Mouse (Mus musculus) myocyte (in vitro differentiated cells): ENCODE results near the gene Dnaic1. TPM values are rescaled to one million over a fixed set of nuclear protein-coding genes. Genes with fewer than 3 reads are reported as not detected.
"Not testable (repeated sequence)": the region's sequence is repeated elsewhere in the genome, so short reads cannot be mapped to it uniquely, and the experiment has no call there.

Experiments used
- H3K27me3 ChIP-seq: one replicate; pipeline ENCODE4 v1.6.1; 2011; ENCODE audit not compliant: control insufficient read depth, insufficient read depth, insufficient read length
- H3K36me3 ChIP-seq: one replicate; pipeline ENCODE4 v1.6.1; 2011; ENCODE audit not compliant: control insufficient read depth, insufficient read depth
- H3K4me2 ChIP-seq: one replicate; pipeline ENCODE4 v1.6.1; 2011; ENCODE audit warnings: low read depth, control low read depth
- H3K4me3 ChIP-seq: one replicate; pipeline ENCODE4 v1.5.1; 2011; ENCODE audit warnings: mild to moderate bottlenecking, control low read depth, moderate library complexity
- H3K79me2 ChIP-seq: one replicate; pipeline ENCODE4 v1.6.1; 2011; ENCODE audit not compliant: control insufficient read depth, insufficient read depth
- H3ac ChIP-seq: one replicate; pipeline ENCODE4 v1.6.1; 2011; ENCODE audit not compliant: control insufficient read depth, insufficient read length
- CEBPB ChIP-seq: IDR thresholded peaks from 2 replicates; pipeline ENCODE4 v1.6.1; 2011; ENCODE audit warnings: mild to moderate bottlenecking, moderate library complexity; ENCODE audit not compliant: poor library complexity, insufficient read depth, severe bottlenecking
- E2F4 ChIP-seq: IDR thresholded peaks from one replicate; pipeline ENCODE4 v1.6.1; 2011; ENCODE audit warnings: mild to moderate bottlenecking, control low read depth, moderate library complexity; ENCODE audit not compliant: insufficient read depth
- MAX ChIP-seq: IDR thresholded peaks from one replicate; pipeline ENCODE4 v1.6.1; 2011; ENCODE audit warnings: low read depth, mild to moderate bottlenecking, control low read depth
- MYOD1 ChIP-seq, 3 experiments: IDR thresholded peaks; one replicate each; pipeline ENCODE4 v1.6.1; 2011; ENCODE audit warnings: control low read depth in 2 of 3, low read depth in 2 of 3, mild to moderate bottlenecking in 2 of 3, moderate library complexity in 1 of 3; ENCODE audit not compliant: insufficient read length in 2 of 3, control insufficient read depth in 1 of 3
- MYOG ChIP-seq, 3 experiments: IDR thresholded peaks; one replicate each; pipeline ENCODE4 v1.6.1; 2011; ENCODE audit warnings: control low read depth in 2 of 3, low read depth in 2 of 3, mild to moderate bottlenecking in 2 of 3; ENCODE audit not compliant: insufficient read length in 2 of 3, control insufficient read depth in 1 of 3, insufficient read depth in 1 of 3
- POLR2A ChIP-seq: IDR thresholded peaks from one replicate; pipeline ENCODE4 v1.6.1; 2011; ENCODE audit warnings: low read depth, mild to moderate bottlenecking, control low read depth, moderate library complexity; ENCODE audit not compliant: insufficient read length
- POLR2AphosphoS2 ChIP-seq: IDR thresholded peaks from one replicate; pipeline ENCODE4 v1.6.1; 2011; ENCODE audit warnings: low read depth, control low read depth; ENCODE audit not compliant: insufficient read length
- REST ChIP-seq: IDR thresholded peaks from one replicate; pipeline ENCODE4 v1.6.1; 2011; ENCODE audit warnings: mild to moderate bottlenecking, control low read depth, moderate library complexity; ENCODE audit not compliant: insufficient read depth, insufficient read length
- SRF ChIP-seq: IDR thresholded peaks from one replicate; pipeline ENCODE4 v1.6.1; 2011; ENCODE audit warnings: low read depth; ENCODE audit not compliant: control insufficient read depth, insufficient read length
- TCF12 ChIP-seq: IDR thresholded peaks from one replicate; pipeline ENCODE4 v1.6.1; 2011; ENCODE audit warnings: mild to moderate bottlenecking, control low read depth; ENCODE audit not compliant: poor library complexity, insufficient read depth, severe bottlenecking
- TCF3 ChIP-seq: IDR thresholded peaks from one replicate; pipeline ENCODE4 v1.6.1; 2011; ENCODE audit warnings: low read depth, control low read depth; ENCODE audit not compliant: insufficient read length
- USF1 ChIP-seq: IDR thresholded peaks from one replicate; pipeline ENCODE4 v1.6.1; 2011; ENCODE audit warnings: low read depth, mild to moderate bottlenecking, control low read depth, moderate library complexity
- polyA plus RNA-seq: library from polyadenylated mRNA; unstranded; fragments of >200 nt; fragmentation: generic; extraction: Trizol; gene quantifications from one replicate; pipeline ENCODE4 v1.2.1, GENCODE M21; 2012; ENCODE audit warnings: missing spikeins

Gene Dnaic1
- polyA plus RNA-seq, 1 experiment = 0.08 TPM

DNA sequence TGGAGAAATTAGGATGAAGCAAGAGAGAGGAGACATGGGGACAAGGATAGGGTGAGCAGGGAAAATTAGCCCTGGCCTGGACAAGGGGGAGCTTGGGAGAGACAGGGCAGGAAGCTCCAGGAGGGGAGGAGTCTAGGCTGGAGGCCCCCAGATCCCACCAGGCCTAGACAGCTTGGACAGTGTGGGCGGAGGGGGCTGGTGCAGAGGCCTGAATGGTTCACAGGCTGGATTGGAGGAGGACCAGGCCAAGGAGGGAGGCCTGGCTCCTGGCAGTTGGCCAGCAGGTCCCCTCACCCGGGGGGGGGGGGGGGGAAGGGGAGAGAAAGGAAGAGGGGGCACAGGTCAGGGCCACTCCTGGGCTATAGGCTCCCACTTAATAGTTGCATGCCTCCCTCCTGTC, 109.7 kb downstream of the Dnaic1 start:
- Histone ChIP-seq H3K79me2 (no peaks in the 10 kb centered on the region), H3K36me3 (no peaks in the 10 kb centered on the region), H3ac (no peak overlapping the region), H3K27me3 (peaks cover 70% of the 10 kb centered on the region), H3K4me2 (no peak overlapping the region), H3K4me3 (no peak overlapping the region)
- TF ChIP-seq USF1 = no peak
- no peak for TF ChIP-seq MYOG (IDR thresholded peaks at IDR 0.05; ENCODE audit: control insufficient read depth in 1 of 3, insufficient read depth in 1 of 3, insufficient read length in 2 of 3, low read depth in 2 of 3)
- no peak for TF ChIP-seq TCF3
- no peak for TF ChIP-seq MYOD1 (IDR thresholded peaks at IDR 0.05; ENCODE audit: control insufficient read depth in 1 of 3, insufficient read length in 2 of 3, low read depth in 2 of 3)
- no peak for TF ChIP-seq REST
- TF ChIP-seq CEBPB = no peak
- no peak for TF ChIP-seq POLR2A
- no peak for TF ChIP-seq POLR2AphosphoS2
- no peak for TF ChIP-seq TCF12
- TF ChIP-seq MAX = no peak
- TF ChIP-seq SRF = no peak
- TF ChIP-seq E2F4 = no peak

DNA sequence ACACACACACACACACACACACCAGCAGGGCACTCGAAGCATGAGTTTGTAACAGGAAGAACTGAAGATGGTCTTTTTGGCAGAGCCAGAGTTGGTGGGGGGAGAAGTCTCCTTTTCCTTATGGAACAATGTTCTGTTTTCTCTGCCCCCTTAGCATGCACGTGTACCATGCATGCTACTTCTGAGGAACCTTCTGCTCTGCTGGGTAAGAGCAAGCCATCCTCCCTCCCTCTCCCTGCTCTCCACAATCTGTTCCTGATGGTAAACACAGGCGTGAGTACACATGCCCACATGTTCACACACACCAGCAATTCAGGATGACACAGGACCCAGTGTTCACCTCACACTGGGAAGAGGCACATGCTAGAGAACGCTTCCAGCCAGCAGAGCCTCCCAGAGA, 111.6 kb downstream of the Dnaic1 start:
- Histone ChIP-seq H3K79me2 (no peaks in the 10 kb centered on the region), H3ac (no peak overlapping the region), H3K4me2 (no peak overlapping the region), H3K36me3 (no peaks in the 10 kb centered on the region), H3K27me3 (peaks cover 56% of the 10 kb centered on the region), H3K4me3 (no peak overlapping the region)
- TF ChIP-seq E2F4 = no peak
- TF ChIP-seq TCF12 = no peak
- TF ChIP-seq CEBPB = no peak
- no peak for TF ChIP-seq MYOG (IDR thresholded peaks at IDR 0.05; ENCODE audit: control insufficient read depth in 1 of 3, insufficient read depth in 1 of 3, insufficient read length in 2 of 3, low read depth in 2 of 3)
- no peak for TF ChIP-seq POLR2A
- no peak for TF ChIP-seq REST
- TF ChIP-seq MAX = no peak
- TF ChIP-seq MYOD1 (IDR thresholded peaks at IDR 0.05; ENCODE audit: control insufficient read depth in 1 of 3, insufficient read length in 2 of 3, low read depth in 2 of 3) = no peak
- no peak for TF ChIP-seq SRF
- no peak for TF ChIP-seq POLR2AphosphoS2
- TF ChIP-seq USF1 = no peak
- no peak for TF ChIP-seq TCF3

DNA sequence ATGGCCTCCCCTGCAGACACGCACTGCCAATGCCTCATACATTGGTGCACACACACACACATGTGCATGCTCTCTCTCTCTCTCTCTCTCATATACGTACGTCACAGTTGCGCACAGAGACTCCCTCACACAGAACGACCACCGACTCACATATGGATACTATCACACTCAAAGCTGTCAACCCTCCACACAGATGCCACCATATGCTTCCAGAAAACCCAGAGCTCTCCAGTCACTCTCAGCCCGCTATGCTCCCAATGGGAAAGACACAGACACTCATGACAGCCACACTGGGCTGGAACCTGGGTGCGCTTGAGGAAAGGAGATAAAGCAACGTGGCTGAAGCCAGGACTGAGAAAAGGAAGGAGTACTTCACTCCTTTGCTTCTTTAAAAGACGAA, 112.4 kb downstream of the Dnaic1 start:
- Histone ChIP-seq H3K4me3 (no peak overlapping the region), H3K27me3 (peaks cover 48% of the 10 kb centered on the region)

DNA sequence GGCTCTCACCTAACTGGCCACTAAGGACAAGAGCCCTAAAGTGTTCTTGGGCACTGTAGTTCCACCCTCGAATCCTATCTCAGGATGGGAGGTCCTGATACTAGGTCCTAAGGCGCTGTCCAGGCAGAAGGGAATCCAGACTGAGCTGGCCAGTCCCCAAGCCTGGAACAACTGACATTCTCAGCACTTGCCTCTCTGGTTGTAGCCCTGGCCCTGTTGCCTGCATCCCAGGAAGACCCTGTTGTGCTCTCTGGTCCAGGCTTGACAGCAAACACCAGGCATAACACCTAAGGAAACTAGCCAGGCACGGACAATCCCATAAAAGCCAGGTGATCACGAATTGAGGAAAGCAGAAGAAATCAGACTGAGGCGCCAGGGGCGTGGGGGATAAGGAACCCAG, 113.2 kb downstream of the Dnaic1 start:
- Histone ChIP-seq H3K4me3 (no peak overlapping the region), H3K79me2 (no peaks in the 10 kb centered on the region), H3K36me3 (no peaks in the 10 kb centered on the region), H3K27me3 (peaks cover 40% of the 10 kb centered on the region), H3ac (no peak overlapping the region), H3K4me2 (no peak overlapping the region)
- TF ChIP-seq POLR2AphosphoS2 = no peak
- no peak for TF ChIP-seq SRF
- TF ChIP-seq TCF12 = no peak
- no peak for TF ChIP-seq MAX
- TF ChIP-seq TCF3 = no peak
- no peak for TF ChIP-seq POLR2A
- no peak for TF ChIP-seq MYOD1 (IDR thresholded peaks at IDR 0.05; ENCODE audit: control insufficient read depth in 1 of 3, insufficient read length in 2 of 3, low read depth in 2 of 3)
- no peak for TF ChIP-seq REST
- no peak for TF ChIP-seq CEBPB
- no peak for TF ChIP-seq E2F4
- no peak for TF ChIP-seq USF1
- TF ChIP-seq MYOG (IDR thresholded peaks at IDR 0.05; ENCODE audit: control insufficient read depth in 1 of 3, insufficient read depth in 1 of 3, insufficient read length in 2 of 3, low read depth in 2 of 3) = no peak

More for the DNA sequence above, 112.4 kb downstream of the Dnaic1 start:
- Histone ChIP-seq H3K79me2 (no peaks in the 10 kb centered on the region), H3K36me3 (no peaks in the 10 kb centered on the region), H3ac (no peak overlapping the region), H3K4me2 (no peak overlapping the region)
- TF ChIP-seq E2F4 = no peak
- TF ChIP-seq TCF3 = no peak
- TF ChIP-seq POLR2A = no peak
- no peak for TF ChIP-seq MYOD1 (IDR thresholded peaks at IDR 0.05; ENCODE audit: control insufficient read depth in 1 of 3, insufficient read length in 2 of 3, low read depth in 2 of 3)

DNA sequence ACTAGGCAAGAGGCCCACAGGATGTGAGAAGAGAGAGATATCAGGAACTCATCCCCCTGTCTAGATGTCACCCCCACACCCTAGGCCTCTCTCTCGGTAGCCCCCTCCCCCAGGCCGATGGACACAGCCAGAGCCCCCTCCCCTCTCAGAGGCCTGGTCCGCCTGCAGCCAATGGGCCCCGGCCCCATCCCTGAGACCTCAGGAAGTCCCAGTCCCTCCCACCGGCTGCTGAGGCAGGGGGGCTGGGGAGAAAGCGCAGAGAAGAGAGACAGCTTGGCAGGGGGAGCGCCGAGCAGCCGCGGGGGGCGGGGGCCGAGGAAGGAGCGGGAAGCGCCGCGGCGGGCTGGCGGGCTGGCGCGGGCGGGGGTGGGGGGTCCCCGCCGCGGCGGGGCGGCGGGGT, 113.7 kb downstream of the Dnaic1 start:
- not testable (repeated sequence) for H3K79me2 ChIP-seq, H3K4me3 ChIP-seq, H3ac ChIP-seq, H3K4me2 ChIP-seq, H3K36me3 ChIP-seq
- H3K27me3 ChIP-seq = peaks cover 37% of the 10 kb centered on the region

DNA sequence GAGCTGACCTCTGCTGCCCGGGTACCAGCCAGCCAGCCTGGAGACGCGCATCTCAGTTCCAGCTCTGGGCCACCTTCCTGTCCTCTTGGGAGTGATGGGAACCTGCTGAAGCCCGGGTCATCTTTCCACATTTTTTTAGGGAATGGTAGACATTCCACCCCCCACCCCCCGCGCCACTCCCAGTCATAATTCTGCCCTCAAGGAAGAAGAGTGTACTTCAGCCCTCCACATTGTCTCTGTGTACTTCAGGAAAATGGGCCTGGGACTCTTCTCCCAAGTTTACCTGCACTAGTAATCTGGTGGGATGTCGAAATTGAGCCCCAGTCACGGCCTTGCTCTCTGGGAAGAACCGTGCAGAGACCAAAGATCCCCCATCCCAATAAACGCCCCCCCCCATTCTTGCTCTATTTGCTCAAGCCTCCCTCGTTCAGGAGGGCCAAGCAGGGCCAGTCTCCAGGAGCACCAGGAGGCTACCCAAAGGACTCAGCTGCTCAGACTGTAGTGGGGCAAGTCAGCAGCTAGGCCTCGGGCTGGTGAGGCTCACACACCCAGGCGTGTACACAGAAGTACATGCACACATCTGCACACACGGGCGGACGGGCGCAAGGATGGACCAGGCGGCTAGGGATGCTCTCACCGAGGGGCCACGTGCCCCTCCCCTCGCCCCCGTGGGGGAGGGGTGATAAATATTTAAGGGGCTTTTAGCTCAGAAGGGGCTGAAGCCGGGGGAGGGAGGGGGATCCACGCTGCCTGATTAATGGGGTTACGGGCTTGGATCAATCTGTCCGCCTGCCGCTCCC, 114.8 kb downstream of the Dnaic1 start:
- H3K36me3 ChIP-seq, H3K4me2 ChIP-seq, H3K4me3 ChIP-seq, H3K79me2 ChIP-seq, H3ac ChIP-seq: not testable (repeated sequence)
- peaks cover 27% of the 10 kb centered on the region for H3K27me3 ChIP-seq

DNA sequence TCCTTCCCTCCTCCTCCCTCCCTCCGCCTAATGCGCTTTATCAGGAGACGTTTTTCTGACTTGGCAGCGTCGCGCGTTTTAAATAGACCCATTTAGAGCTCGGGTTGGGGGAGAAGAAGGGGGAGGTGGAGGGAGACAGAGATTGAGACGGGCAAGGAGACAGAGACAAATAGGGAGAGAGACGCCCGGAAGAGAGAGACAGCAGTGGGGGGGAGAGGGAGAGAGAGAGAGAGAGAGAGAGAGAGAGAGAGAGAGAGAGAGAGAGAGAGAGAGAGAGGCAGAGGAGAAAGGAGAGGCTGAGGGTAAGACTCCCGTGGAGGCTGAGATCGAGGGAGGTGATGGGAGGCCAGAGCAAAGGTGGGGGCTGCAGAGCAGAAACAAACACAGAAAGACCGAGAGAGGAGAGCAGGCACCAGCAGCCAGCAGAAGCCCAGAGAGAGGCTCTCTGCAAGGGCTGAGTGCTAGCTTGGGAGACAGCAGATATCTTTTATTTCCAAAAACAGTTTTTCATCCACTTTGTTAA, 115.4 kb downstream of the Dnaic1 start:
- not testable (repeated sequence) for H3K4me2 ChIP-seq, H3ac ChIP-seq, H3K36me3 ChIP-seq, H3K79me2 ChIP-seq, H3K4me3 ChIP-seq
- peaks cover 20% of the 10 kb centered on the region for H3K27me3 ChIP-seq
